Mouse (Mus musculus) thymus, adult 2 months (tissue): ENCODE measurements at regions not wholly inside any gene's neighbourhood (a gene's known extent, or its start where the extent isn't known, plus 50 kb on each side); places are given as distances from the start of the nearest gene placed in this dataset.

Experiments used
- CTCF ChIP-seq: fragments of 200-500 bp; IDR thresholded peaks from 2 replicates; pipeline ENCODE4 v1.5.1; 2012; ENCODE audit warnings: mild to moderate bottlenecking, control low read depth, low read length, moderate library complexity, borderline replicate concordance; ENCODE audit not compliant: control insufficient read depth, poor library complexity, insufficient read depth; ENCODE audit errors: extremely low read depth
- POLR2A ChIP-seq: fragments of 200-500 bp; IDR thresholded peaks from 2 replicates; pipeline ENCODE4 v1.6.1; 2012; ENCODE audit warnings: mild to moderate bottlenecking, low read length, control low read depth, moderate library complexity; ENCODE audit not compliant: control insufficient read depth, poor library complexity, insufficient read depth; ENCODE audit errors: extremely low read depth

GRCm38 (mm10) chr3:50574388-50574787 lies 131.0 kb upstream of the Slc7a11 start:
- no peak for TF ChIP-seq CTCF
- no peak for TF ChIP-seq POLR2A
